Mouse (Mus musculus) stomach, postnatal 0 days (tissue): ENCODE data around the gene Ly75.

Experiments
- CTCF ChIP-seq: IDR thresholded peaks from 2 replicates; pipeline ENCODE4 v1.5.1; 2016; ENCODE audit warnings: antibody characterized with exemption, low read depth, mild to moderate bottlenecking, moderate library complexity
- EP300 ChIP-seq: optimal IDR thresholded peaks from 2 replicates; pipeline ENCODE3; 2016; ENCODE audit warnings: antibody characterized with exemption

- TF ChIP-seq EP300 (no peak), CTCF (no peak)
Observed at GRCm38 (mm10) chr2:60387363-60387762, 4.3 kb upstream of the Ly75 start.
